Mouse (Mus musculus) testis, postnatal 10 days (tissue): ENCODE data around the gene Spic.
"Not testable (repeated sequence)": the region's sequence is repeated elsewhere in the genome, so short reads cannot be mapped to it uniquely, and the experiment has no call there.

ENCODE experiments used
- DNase-seq: peaks from one replicate; pipeline ENCODE4 v3.0.0; 2021; ENCODE audit warnings: low spot score

Gene Spic

DNA sequence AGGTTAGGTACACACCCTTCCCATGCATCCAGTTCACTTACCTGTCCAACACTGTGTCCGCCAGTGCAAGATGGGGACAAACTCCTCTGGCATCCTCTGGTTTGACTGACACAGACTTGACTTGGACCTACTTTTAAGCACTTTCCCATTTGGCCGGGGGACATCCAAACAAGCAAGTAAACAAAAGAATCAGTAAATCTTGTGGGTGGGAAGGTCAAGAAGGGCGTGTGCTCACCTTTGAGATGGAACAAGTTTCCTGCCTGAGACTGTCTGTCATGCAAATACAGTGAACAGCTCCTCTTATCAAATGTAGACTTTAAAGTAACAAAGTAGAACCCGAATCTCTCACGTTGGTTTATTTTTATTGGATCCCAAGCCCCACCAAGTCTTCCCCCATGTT lies at the start of gene Spic:
TSS of gene Spic (minus strand) at position 91 of the 400 bp plus-strand sequence.
- no peak for DNase-seq

DNA sequence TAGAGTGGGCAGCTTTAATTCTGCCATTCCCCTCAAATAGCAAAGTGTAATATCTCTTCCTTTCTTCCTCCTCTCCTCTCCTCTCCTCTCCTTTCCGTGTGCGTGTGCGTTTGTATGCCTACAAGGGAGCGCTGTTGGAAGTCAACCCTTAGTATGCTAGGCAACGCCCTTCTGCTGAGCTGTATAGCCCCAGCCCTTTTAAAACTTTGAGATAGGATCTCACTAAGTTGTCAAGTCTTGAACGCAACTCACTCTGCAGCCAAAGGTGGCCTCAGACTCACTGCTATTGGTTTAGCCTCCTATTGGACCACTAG lies 47.5 kb upstream of the Spic start:
- DNase-seq: no peak

DNA sequence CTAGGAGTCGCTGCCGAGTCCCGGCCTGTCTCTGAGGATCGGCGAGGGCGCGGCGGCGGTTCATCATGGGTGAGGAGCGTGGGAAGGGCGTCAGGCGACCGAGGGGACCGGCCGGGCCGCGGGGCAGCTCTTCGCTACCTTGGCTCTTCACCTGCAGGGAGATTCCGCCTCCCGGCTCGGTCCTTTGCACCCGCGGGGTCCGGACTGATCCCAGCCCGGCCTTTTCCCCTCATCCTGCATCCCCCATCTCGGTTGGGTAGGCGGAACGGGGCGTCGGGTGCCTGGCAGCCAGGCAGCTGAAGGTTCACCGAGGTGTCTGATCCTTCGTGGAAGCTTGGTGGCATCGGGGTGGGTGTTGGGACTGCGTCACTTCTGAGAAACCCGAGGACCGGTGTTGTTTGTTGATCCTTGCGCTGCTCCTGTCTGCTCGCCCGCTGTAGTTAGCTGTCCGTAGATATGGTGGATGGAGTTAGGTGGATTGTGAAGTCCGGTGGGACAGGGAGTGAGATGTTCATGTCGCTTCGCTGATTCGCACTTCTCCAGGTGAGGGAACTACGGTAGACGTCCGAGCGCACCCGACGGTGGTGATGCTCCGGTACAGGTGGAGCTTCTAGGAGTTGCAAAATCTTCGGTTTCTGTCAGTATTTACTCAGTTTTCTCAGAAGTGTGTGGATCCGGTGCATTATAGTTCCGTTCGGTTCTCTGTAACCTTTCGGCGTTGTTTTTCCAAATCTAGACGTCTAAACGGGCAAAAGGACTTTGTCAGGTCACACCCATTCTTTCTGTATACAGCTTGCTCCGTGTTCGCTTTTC lies 46.9 kb upstream of the Spic start:
- no peak for DNase-seq

DNA sequence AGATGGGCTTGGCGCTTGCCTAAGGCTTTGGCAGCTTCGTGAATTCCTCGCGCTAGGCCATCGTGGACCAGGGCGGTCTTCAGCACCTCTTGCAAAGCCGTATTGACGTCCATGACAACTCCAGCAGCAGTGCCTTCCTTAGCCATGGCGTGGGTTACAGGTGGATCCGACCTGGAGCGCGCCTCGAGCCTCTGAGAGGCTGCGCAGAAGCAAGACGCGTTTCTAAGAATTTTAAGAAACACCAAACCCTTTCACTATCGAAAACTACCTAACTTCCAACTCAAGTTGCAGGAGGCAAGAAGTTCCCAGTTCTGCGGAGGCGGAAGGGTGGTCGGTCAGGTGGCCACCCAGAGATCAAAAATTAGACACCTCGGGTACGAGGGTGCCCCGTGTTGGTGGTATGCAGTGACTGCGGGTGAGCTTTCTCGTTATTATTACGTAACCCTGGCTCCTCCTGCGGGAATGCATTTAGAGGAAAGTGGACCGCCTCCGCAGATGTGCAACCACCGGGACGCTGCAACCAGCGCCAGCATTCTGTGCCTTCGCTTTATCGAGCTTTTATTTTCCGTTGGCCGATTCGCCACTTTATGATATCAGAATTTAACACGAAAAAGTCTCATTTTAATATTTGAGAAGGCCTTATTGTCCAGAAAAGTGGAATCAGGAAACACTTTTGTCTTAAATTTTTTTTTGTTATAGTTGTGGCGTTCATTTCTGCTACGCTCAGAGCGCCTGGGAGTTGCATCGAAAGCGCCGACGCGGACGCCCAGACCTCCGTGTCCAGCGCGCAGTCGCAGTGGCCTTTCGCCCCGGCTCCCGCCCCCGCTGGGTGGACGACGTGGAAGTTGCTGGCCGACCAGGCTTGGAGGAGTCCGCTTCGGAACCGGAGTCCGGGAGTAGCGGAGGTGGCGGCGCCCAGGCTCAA lies 46.0 kb upstream of the Spic start, which contains the start of gene Arl1:
TSS of gene Arl1 (plus strand) at position 288 of the 925 bp plus-strand sequence.
- peak; percentile 95 for DNase-seq

DNA sequence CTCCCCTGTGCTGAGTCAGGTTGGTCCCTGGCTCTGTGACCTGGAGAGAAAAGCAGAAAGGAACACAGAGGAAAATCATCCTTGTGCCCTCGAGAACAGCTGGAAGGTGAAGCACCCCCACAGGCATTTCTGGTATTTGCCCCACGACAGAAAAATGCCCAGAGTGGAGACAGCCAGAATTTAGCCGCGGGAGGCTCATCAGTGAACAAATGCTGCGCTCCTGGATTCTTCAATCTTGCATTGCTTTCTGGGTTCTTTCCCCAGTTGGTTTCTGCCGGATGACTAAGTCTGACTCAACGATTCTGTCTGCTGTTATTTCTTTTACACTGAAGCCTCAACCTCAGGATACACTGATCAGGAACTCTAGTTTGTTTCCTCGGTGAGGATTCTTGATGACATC lies 43.4 kb upstream of the Spic start:
- no peak for DNase-seq

DNA sequence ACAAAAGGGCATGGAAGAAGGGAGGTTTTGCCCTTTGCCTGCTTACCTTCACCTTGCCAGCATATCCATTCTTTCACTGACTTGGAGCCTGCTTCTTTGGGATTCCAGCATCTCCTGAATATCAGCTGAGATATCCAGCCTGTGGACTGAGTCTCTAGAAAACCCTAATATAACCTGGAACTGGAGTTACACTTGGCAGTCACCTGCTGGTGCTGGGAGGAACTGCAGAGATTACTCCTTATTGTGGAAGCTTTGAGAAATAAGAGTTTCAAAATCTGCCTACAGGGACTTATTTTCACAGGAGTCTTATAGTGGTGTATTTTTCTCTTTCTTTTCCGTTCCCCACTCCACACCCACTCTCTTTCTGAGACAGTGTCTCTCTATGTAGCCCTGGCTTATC lies 42.3 kb upstream of the Spic start:
- DNase-seq: peak; percentile 72

DNA sequence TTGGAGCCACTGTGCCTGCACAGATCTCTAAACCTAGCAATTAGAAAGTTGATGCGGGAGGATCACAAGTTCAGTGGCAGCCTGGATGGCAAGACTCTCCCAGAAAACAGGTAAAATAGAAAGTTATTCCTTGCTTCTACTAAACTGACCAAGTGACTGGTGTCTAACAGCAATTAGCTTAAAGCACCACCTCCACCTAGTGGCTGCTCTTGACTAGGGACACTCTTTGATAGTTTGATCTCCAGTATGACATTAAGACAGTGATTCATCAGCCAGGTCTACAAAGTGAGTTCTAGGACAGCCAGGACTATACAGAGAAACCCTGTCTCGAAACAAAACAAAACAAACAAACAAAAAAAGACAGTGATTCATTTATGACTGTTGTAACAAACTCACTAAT lies 40.5 kb upstream of the Spic start:
- no peak for DNase-seq

DNA sequence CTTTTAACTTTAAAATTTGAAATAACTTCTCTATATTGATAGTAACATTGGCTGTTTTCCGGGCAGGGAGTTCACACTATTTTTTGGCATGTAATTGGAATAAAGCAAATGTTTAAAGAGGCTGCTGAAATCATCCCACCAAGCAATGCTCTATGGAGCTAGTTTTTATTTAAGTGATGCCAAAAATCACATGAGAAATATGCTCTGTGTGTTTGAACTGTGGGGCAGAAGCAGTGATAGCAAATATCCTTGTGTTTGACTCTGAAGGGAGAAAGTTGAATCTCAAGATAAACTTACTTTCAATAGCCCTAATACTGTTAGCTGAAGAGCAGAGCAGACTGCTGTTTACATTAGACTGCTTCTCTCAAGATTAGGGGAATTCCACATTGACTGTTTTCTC lies 34.8 kb upstream of the Spic start:
- no peak for DNase-seq

DNA sequence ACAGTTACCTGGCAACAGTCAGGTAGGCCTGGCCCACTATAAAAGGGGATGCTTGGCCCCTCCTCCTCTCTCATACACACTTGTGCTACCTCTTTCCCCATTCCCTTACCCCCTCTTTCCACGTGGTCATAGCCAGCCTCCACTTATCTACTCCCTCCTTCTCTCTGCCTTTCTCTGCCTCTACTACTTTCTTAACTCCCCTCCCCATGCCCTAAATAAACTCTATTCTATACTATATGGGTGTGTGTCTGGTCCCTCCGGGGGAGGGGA lies 32.9 kb upstream of the Spic start:
- no peak for DNase-seq

DNA sequence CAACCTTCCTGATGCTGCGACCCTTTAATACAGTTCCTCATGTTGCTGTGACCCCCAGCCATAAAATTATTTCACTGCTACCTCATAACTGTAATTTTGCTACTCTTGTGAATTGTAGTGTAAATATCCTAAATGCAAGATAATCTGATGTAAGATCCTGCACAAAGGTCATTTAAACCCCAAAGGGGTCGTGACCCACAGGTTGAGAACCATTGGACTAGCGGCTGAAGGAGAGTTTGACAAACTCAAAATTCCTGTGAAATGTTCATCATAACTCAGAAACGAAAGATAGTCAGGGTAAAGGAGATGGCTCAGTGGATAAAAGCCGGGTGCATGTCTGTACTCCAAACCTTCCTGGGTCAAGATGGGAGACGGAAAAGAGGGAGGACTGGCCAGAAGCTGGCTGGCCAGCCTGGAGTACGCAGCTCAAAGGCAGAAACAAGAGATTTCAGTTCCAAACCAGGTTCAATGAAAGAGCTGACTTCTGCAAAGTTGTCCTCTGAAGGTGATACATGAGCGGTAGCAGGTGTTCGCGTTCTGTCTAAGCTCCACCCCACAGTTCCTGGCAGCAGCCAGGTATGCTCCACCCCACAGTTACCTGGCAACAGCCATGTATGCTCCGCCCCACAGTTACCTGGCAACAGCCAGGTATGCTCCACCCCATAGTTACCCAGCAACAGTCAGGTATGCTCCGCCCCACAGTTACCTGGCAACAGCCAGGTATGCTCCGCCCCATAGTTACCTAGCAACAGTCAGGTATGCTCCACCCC lies 32.4 kb upstream of the Spic start:
- no peak for DNase-seq

DNA sequence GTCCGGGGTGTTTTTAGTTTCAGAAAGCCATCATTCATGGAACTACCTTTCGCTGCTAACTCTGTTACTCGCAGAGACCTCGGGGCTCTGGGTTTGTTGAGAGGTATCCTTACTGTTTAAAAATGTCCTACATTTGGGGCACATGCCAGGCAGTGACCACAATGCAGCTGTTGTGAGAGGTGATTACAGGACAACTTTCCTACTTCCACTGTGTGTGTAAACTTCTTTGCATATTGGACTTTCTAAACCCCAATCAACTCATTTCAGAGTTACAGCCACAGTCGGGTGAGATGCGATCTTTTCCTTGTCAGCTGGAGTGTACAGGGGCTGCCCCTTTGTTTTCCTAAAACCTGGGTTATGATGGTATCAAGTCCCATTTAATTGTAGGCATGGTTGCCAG lies 30.8 kb upstream of the Spic start:
- no peak for DNase-seq

DNA sequence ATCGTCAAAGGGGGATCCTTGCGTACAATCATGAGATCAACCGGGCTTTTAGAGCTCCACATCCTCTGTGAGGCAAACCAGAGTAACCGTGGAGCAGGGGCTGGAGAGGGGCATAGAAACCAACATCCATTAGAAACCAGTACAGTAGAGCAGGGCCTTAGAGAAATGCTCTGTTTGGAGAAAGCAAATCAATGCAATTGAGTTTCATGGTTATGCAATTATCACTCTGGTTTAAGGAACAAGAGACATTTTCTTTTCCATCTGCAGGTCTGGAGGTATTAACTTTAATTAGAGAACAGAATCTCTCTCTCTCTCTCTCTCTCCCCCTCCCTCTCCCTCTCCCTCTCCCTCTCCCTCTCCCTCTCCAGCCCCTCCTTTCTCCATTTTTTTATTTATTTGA lies 29.9 kb upstream of the Spic start:
- DNase-seq: no peak

DNA sequence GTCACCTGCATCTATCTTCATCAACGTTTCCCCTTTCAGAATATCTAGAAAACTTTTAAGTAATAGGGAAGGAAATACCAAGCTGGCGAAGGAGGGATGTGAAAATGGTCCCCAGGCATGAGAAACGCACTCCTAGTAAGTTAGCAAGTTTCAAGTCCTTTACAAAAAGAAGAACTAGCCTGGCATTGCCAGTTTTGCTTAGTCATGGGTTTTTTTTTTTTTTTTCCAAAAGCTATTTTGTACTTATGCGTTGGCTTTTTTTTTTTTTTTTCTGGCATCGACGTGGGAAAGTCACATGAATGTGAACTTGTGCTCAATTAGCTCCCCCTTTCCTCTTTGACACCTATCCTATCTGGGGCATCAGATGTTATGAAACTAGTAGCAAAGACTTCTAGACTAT lies 27.5 kb upstream of the Spic start:
- no peak for DNase-seq

DNA sequence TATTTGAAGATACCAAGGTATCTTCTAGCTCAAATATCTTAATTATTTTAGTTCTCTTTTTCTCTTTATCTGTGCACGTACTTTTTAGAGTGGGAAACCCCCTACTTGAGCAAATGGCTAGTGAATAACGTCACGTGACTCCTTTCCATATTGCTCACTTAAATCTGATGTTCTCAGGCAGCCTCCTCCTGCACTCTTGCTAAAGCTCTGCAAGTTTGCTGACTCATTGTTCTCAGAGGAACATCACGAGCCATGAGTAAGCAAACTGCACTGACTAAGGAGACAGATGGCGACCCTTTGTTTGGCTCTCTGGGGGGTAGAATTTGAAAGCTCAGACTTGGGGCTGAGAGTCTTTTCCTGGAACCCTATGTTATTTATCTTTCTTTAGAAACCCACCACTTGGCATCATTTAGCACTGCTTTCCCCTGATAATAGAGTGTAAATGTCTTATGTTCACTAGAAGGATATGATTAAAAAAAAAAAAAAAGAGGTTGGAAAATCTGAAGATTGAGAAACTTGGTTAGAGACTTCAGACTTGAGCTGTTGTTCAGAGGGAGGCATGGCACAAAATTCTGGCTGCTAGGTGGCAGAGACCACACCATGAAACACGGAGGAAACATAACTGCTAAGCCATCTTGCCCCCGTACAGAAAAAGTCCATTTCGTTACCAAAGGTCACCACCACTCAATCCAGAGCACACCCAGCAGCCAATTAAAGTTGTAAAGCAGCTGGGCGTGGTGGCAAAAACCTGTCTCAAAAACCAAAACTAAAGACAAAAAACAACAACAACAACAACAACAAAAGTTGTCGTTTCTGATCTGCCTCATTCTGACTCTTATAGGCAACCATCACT lies 24.1 kb upstream of the Spic start:
- DNase-seq: no peak

DNA sequence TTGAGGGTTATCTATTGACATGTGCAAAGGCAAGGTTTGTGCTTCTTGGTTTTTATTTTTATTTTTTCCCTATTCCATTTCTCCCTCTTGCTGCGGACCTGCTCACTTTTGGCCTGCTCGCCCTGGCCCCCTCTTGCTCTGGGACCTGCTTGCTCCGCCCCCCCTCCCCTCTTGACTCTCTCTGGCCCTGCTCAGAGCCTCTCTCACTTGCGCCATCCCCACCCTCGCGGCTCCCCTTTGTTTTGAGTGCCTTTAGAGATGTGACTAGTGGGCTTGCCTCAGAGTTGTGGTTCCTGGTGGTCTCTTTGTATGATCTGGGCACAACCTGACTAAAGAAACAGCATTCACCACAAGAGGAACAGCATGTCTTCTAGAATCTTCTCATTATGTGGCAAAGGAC lies 16.1 kb upstream of the Spic start:
- DNase-seq: no peak

DNA sequence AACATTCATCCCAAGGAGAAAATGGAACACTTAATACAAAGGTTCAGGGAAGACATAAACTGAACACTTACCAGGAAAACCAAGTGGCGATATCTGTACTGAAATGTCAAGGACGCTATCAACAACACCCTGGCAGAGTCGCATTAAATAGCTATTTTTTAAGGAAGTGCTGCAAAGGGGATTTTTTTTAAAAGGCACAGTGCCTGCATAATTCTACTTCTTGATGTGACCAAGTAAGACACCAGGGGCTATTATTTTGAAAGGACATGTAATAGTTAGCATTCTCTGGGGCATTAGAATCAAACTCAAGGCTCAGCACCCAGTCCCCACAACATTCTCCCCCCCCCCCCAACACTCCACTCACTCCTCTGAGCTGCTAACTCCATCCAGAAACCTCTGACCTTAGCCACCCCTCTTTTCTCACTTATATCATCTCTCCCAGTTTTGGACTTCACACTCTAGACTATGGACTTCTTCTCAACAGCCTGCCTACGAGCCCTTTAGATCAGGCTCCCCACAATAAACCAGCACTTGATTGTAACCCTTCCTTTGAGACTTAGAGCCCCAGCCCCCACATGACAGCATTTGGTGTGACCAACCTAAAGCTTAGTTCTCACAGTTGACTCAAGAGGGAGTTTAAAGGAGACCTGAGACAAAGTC lies 1.8 kb downstream of the Spic start:
- no peak for DNase-seq

DNA sequence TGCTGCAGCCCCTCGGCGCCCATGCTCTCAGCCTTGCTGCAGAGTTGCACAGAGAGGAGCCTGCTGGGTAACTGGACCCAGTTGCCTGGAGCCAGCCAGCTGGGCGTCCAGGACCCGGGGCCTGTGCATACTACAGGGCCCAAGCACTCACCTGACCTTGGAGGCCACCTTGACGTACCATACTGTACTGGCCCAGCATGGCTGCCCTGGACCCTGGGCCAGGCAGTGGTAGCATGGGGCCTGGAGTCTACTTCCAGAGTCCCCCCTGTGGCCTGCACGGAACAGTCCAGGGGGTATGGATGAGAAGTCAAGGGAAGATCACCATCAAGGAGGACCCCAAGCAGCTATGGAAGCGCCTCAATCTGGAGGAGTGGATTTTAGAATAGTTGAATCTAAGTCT lies 12.0 kb downstream of the Spic start:
- no peak for DNase-seq

DNA sequence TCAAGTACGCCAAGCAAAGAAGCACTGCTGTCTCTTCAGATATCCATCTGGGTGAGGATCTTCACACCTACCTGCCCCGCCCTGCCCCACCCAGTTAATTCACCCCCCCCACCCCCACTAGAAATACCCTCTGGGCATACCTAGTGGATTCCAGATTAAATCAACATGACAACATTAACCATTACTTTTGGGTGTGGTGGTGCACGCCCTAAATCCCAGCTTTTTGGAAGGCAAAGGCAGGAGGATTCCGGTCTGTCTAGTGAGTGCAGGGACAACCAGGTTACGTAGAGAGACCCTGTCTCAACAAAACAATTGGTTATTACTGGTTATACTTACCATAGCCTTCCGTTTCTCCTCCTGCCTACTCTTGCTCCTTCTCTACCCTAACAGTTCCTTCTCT lies 12.7 kb downstream of the Spic start:
- DNase-seq: no peak

DNA sequence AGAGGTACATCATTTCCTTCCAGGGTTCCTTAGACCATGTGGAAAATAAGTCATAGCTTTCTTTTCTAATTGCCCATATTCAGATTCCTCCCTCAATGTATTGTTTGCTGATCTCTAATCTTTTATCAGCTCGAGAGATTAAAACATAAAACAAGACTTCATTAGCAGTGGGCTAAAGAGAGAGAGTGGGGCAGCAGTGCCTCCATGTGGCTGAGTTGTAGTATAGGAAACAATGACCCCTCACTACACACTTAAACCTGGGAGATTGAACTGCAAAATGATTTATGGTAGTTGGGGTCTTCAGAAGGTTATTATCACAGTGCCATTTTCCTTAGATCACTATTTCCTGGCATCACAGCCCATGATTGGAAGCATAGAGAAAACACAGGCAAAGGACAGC lies 15.1 kb downstream of the Spic start:
- DNase-seq: peak; percentile 45

DNA sequence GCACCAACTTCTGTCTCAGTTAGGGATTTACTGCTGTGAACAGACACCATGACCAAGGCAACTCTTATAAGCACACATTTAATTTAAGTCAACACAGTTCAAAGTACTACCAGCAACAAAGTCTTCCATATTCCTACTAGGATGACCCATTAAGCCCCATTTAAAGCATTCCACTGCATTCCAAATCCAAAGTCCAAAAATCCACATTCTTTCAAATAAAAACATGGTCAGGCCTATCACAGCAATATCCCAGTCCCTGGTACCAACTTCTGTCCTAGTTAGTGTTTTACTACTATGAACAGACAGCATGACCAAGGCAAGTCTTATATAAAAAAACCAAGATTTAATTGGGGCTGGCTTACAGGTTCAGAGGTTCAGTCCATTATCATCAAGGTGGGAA lies 21.0 kb downstream of the Spic start:
- DNase-seq: not testable (repeated sequence)

DNA sequence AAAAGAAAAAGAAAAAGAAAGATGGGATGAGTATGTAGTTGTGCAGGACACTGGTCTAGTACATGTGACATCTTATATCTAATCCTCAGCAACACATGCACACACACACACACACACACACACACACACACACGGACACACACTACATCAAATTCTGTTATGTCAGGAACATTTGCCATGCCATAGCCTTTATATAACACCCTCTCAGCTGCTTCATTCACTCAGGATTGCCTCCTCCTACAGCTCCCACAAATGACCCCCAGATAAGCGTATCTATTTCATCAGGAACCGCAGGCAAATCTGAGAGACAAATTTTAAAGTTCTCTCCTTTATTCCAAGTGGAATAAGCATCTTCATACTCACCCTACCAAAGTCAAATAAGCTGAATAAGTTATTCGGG lies 25.9 kb downstream of the Spic start:
- no peak for DNase-seq
